Mouse (Mus musculus) C3H10T1/2 (cell line): Measurements from ENCODE around the gene Cacnb1. TPM values are rescaled to one million over a fixed set of nuclear protein-coding genes. Genes with fewer than 3 reads are reported as not detected.

Experiments
- polyA plus RNA-seq, 2 experiments: library from polyadenylated mRNA; unstranded; fragments of >200 nt; fragmentation: generic; extraction: Trizol; gene quantifications; one replicate each; pipeline ENCODE4 v1.2.1; 2012; ENCODE audit warnings: missing spikeins in 2 of 2

Gene Cacnb1
- 10 to 100 TPM in 1 of 2 experiments, 1 to 10 TPM in 1; 2.6 to 12.5 TPM for polyA plus RNA-seq

DNA sequence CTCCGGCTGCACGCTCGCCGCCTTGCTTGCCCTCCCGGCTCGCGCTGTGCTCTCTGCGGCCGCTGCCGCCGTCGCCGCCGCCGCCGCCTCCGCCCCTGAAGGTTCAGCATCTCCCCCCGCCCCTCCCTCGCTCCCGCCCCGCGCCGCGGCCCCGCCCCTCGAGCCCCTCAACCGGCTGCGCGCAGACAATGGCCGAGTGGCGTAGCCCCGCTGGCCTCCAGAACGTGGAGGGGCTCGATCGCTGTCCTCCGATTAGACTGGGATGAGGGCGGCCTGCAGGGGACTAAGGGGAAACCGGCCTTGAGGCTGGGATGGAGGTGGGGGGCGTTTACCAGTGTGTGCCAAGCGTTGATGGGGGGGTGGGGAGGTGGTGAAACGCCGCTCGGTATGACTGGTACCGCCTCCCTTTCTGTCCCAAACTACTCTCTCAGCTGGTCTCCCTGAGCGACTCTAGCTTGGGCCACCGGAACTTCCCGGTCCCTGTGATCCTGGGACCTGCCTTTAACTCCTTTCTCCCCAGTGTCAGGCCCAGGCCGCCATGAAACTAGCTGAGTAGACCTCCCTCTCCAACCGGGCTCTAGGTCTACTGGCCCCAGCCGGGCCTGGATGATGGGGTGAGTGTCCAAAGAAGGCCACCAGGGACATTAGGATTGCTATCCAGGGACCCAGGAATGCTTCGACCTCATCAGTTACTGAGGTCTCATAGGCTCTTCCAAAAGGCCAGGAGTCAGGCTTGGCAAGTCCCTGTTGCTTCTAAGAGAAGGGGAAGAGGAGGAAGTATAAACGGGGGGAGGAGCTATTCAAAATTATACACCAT, at the start of gene Cacnb1:
Cacnb1 (minus strand) TSS at position 480 of the 817 bp plus-strand sequence.

DNA sequence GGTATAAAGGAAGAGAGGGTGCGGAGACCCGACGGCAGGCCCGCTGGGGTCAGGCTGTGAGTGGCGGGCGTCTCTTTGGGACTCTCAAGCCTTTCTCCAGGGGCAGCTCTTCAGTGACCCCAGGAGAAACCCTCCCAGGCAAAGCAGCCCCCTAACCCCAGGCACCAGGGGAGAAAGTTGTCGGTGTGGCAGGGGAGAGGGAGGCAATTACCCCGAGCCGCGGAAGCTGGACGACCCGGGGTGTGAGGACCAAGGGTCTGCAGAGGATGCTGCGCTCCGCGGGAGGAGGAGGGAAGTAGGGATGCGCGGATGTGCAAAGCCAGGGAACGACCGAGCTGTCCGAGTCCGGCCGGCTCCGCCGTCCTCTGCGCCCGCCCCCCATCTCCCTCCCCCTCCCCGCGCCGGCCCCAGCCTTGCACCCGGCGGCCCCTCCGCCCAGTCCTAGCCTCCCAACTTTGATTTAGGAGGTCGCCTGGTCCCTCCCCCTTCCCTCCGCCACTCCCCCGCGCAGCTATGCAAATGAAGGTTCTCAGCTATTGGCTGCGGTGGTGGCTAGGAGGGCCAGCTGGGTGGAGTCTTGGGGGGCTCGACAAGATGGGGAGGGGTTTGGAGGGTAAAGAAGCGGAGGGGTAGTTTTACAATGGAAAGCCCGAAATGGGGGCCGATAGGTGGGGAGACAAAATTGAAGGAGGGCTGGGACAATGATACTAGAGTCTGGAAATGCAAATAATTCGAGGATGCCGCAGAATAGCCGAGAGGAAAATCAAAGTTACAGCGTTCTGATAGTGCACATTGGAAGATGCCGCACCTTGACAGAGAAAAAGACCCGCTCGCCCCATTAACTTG, 30.4 kb upstream of the Cacnb1 start, which contains the start of gene Stac2:
Stac2 (minus strand) TSS at position 474 of the 846 bp plus-strand sequence.

DNA sequence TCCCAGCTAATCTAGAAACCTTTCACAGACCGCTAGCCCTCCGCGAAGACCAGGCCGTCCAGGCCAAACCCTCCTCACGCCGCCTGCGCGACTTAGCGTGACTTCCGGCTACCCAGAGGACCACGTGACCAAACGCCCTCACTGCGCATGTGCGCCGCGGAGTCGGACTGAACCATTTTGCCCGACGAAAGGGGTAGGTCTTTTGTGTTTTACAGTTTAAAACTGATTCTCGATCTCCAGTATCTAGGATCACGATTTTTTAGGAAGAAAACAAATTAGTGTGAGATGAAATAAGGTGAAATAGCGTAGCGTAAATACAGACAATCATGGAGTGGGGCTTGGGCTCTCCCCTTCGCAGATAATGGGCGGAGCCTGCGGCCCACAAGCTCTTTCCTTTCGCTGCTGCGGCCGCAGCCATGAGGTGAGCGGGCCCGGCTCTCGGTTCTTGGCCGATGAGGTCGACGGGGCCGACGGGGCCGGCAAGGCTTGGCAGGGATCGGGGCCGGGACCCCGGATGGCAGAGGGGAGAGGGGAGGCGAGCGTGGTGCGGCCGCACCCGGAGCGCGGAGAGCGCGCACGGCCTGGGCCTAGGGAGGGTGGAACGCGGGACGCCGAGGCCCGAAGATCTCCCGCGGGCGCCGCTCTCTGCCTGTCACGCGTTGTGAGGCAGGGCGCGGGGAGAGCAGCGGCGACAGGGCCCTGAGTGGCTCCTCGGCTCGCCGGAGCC, 3.9 kb upstream of the Cacnb1 start, which contains the start of gene Rpl19:
Rpl19 (plus strand) TSS at position 141 of the 727 bp plus-strand sequence.

DNA sequence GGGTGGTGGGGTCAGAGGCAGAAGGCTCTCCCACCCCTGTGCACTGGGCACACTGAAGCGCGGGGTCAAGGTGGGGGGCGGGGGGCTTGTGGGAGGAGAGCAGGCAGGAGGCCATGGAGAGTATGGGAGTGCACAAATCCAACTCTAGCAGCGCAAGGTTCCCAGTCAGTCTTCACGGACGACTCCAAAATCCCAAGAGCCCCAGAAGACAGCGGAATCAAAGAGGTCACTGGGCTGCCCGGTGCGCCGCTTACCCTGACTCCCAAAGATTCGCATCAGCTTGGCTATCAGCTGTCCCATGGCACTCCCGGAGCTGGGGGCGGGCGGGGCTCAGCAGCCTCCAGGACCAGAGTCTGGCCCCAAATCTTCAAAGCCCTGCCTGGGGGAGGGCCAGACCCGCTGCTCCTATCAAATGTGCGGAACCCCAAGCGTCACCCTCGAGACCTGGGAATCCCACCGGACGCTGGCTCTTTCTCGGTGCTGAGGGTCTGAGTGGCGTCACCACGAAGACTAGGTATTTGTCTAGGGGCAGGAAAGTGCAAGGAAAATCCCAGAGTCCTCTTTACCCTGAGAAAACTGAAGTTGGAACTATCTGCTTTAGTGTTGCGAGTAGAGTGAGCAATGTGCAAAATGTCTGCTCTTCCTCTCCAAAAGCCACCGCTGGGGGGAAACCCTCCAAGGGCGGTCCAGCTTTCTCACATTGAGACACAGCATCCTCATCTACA, 27.1 kb downstream of the Cacnb1 start, which contains the start of gene Arl5c:
Arl5c (minus strand) TSS at position 618 of the 725 bp plus-strand sequence.

DNA sequence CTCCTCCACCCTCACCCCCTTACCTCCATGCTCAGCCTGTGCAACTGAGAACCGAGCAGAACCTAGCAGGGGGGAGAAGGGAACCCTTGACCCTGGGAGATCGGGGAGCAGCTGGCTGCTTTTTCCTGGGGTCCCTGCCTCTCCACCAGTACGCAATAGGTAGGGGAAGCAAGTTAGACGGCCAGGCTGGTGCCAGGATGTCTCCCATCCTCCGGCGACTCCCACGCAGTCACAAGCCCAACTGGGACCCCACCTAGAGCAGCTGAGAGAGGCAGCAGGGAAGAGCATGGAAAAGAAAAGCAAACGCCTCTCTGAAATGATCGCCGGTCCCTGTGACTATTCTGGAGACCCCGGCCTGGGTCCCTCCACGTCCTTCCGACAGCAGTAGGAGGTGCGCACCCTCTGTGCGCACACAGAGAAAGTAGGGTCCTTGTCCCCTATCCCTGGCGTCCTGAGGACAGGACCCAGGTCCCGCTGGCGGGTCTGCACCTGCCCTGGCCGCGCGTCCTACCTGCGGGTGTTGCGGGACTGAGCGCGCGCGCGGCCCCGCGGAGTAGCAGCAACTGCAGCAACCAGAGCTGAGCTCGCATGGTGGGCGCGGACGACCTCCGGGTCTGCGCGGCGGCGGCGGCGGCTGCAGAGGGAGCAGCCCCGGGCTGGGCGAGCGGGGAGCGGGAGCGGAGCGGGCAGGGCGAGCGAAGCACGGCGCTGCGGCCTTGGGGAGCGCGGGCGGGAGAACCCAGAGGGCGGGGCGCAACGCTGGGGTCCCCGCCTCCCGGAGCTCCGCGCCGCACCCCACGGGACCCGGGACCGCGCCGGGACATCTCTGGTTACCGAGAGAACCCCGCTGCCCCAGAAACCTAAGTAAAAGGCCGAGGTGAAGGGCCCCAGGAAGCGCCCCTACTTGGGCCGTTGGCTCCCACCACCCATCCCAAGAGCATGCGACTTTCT, 36.8 kb downstream of the Cacnb1 start, which contains the start of gene Plxdc1:
Plxdc1 (minus strand) TSS at position 718 of the 951 bp plus-strand sequence.

Other genes with a start within 250 kb of the Cacnb1 start
- under 1 TPM; 0.08 to 0.31 TPM for gene 1700001P01Rik, start 247.1 kb downstream of the Cacnb1 start, polyA plus RNA-seq
- gene Rpl23, start 240.6 kb downstream of the Cacnb1 start, polyA plus RNA-seq = 1,000 to 10,000 TPM in 1 of 2 experiments, 100 to 1,000 TPM in 1; 978 to 2,275 TPM
- gene Lasp1, start 224.0 kb downstream of the Cacnb1 start, polyA plus RNA-seq = 100 to 1,000 TPM; 100 to 153 TPM
- 1 to 10 TPM in 1 of 2 experiments, under 1 TPM in 1; 0.88 to 5.5 TPM for gene B230217C12Rik, start 182.3 kb downstream of the Cacnb1 start, polyA plus RNA-seq
- under 1 TPM in 1 of 2 experiments, not detected in 1; 0.20 TPM for gene Fbxo47, start 138.9 kb downstream of the Cacnb1 start, polyA plus RNA-seq
- under 1 TPM; 0.11 to 0.21 TPM for gene Plxdc1, start 36.6 kb downstream of the Cacnb1 start, polyA plus RNA-seq
- gene Arl5c, start 26.9 kb downstream of the Cacnb1 start, polyA plus RNA-seq = 1 to 10 TPM; 1.6 to 1.7 TPM
- gene Rpl19, start 3.7 kb upstream of the Cacnb1 start, polyA plus RNA-seq = 1,000 to 10,000 TPM; 5,344 to 9,149 TPM
- 1 to 10 TPM; 4.8 to 7.8 TPM for gene Stac2, start 30.4 kb upstream of the Cacnb1 start, polyA plus RNA-seq
- gene Fbxl20, start 127.4 kb upstream of the Cacnb1 start, polyA plus RNA-seq = 10 to 100 TPM in 1 of 2 experiments, 1 to 10 TPM in 1; 1.4 to 13.1 TPM
- 10 to 100 TPM in 1 of 2 experiments, 1 to 10 TPM in 1; 7.6 to 18.8 TPM for gene Med1, start 170.3 kb upstream of the Cacnb1 start, polyA plus RNA-seq
- gene Cdk12, start 180.0 kb upstream of the Cacnb1 start, polyA plus RNA-seq = 10 to 100 TPM in 1 of 2 experiments, 1 to 10 TPM in 1; 1.0 to 10.1 TPM